Mouse (Mus musculus) small intestine, adult 2 months (tissue): ENCODE measurements around the gene Smarca4. TPM values are rescaled to one million over a fixed set of nuclear protein-coding genes. Genes with fewer than 3 reads are reported as not detected.
A peak's percentile ranks its signal among the peaks of the same experiment; 100 is the strongest.

Source experiments
- H3K27ac ChIP-seq: fragments of 200-500 bp; 2 replicates; pipeline ENCODE4 v1.5.1; 2012; ENCODE audit warnings: low read depth, low read length, control low read depth, inconsistent platforms; ENCODE audit not compliant: insufficient read depth
- H3K27me3 ChIP-seq: fragments of 200-500 bp; 2 replicates; pipeline ENCODE4 v1.6.1; 2012; ENCODE audit warnings: mild to moderate bottlenecking, moderate library complexity, low read length, inconsistent platforms; ENCODE audit not compliant: control insufficient read depth, insufficient read depth
- H3K36me3 ChIP-seq: fragments of 200-500 bp; 2 replicates; pipeline ENCODE4 v1.6.1; 2012; ENCODE audit warnings: mild to moderate bottlenecking, low read length, control low read depth, inconsistent platforms; ENCODE audit not compliant: control insufficient read depth, insufficient read depth
- H3K4me1 ChIP-seq: fragments of 200-500 bp; 2 replicates; pipeline ENCODE4 v1.6.1; 2012; ENCODE audit warnings: low read length, inconsistent platforms, mixed read lengths; ENCODE audit not compliant: control insufficient read depth, insufficient read depth, insufficient read length
- H3K4me3 ChIP-seq: fragments of 200-500 bp; 2 replicates; pipeline ENCODE4 v1.5.1; 2012; ENCODE audit warnings: low read depth, mild to moderate bottlenecking, control low read depth, inconsistent platforms, low read length, moderate library complexity
- CTCF ChIP-seq: fragments of 200-500 bp; IDR thresholded peaks from 2 replicates; pipeline ENCODE4 v1.5.1; 2012; ENCODE audit warnings: low read depth, mild to moderate bottlenecking, control low read depth, inconsistent platforms, low read length, moderate library complexity, mixed read lengths; ENCODE audit not compliant: insufficient replicate concordance, insufficient read length; ENCODE audit errors: extremely low read depth
- POLR2A ChIP-seq: fragments of 200-500 bp; IDR thresholded peaks from 2 replicates; pipeline ENCODE4 v1.6.1; 2012; ENCODE audit warnings: low read depth, mild to moderate bottlenecking, control low read depth, inconsistent platforms, low read length, moderate library complexity
- WGBS: fragments of 180-500 bp; shearing (Covaris S2); methylation state at CpG from one replicate; pipeline ENCODE4 v1.1.7; 2018; 5-methylcytosine and 5-hydroxymethylcytosine counted together
- polyA plus RNA-seq: library from polyadenylated mRNA; depleted of rRNA; stranded (reverse); fragments of >200 nt; gene quantifications from 2 replicates; pipeline ENCODE4 v1.2.3, GENCODE M21; 2012; rRNA removed

The Smarca4 gene
- 19.0 and 34.1 TPM in 2 replicates for polyA plus RNA-seq

DNA sequence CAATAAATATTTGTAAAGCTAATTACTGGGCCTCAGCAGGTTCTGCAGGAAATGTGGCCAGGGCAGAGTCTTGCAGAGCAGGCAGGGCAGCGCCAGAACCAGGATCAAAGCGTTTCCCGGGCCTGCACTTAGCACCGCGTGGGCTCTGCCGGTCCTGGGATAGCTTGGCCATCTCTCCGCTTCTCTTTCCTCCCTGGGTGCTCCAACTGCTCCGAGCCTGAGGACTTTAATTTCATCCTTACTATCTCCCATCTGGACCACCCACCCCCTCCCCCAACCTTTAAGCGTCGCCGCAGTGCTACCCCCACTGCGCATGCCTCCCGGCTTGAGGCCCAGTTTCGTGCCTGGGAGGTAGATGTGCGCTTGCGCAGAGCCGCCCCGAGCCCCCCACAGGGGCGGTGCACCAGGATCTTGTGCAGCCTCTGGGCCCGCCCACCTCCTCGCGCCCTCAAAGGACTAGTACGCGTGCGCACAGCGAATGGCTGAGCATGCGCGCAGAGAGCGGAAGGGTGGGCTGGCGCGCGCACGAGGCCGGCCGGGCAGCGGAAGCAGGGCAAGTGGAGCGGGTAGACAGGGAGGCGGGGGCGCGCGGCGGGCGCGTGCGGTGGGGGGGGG, at the start of gene Smarca4:
Gene Smarca4 (plus strand): TSS at position 553 of the 615 bp plus-strand sequence.
- Histone ChIP-seq H3K4me1 (peaks cover under 1% of the 10 kb centered on the region), H3K27ac (peak within 1 kb of the TSS; percentile 76), H3K36me3 (no peaks in the 10 kb centered on the region), H3K4me3 (peak within 1 kb of the TSS; percentile 87), H3K27me3 (no peaks in the 10 kb centered on the region)
- TF ChIP-seq POLR2A (peak; percentile 79), CTCF (no peak)
- WGBS, result 2% methylated on average over 37 of the region's 45 CpGs

DNA sequence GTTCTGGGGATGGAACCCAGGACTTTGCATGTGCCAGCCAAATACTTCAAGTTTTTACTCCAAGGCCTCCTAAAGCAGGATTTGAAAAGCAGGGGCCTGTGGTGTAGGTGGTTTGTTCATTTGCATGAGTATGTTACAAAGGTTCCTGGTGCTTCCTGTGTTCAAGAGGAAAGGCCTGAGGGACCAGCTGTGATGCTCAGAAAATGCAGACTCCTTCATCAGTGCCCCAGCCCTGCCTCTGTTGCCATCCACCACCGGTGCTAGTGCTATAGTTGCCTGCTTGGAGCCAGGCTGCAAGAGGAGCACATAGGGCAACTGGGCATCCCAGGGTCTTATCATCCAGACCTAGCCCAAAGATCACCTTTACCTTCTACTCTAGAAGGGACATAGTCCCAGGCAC, 49.4 kb upstream of the Smarca4 start:
- peaks cover 11% of the 10 kb centered on the region for H3K36me3 ChIP-seq
- H3K27me3 ChIP-seq, result no peaks in the 10 kb centered on the region
- 84% methylated on average over 1 of the region's 1 CpGs for WGBS
- TF ChIP-seq POLR2A, result no peak
- TF ChIP-seq CTCF, result no peak
- no peaks in the 10 kb centered on the region; the same call in 1 of the 2 replicates for H3K4me1 ChIP-seq
- H3K4me3 ChIP-seq, result no peak overlapping the region
- H3K27ac ChIP-seq, result no peak overlapping the region

DNA sequence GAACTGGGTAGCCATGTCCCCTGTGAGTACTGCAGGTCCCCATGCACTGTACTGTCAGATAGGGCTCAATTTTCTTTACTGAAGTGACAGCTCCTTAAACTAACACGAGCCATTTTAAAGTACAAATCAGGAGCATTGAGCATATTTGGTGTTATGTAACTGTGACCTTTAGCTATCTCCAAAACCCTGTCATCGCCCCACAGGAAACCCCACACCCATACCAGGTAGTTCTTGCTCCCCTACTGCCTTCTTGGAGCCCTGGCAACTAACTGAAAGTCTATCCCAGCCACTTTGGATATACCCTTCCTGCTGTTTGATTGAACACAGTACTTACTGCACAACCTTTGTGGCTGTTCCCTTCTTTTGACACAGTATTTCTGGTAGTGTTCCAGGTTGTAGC, 48.9 kb upstream of the Smarca4 start:
- Histone ChIP-seq H3K36me3 (peaks cover 14% of the 10 kb centered on the region), H3K4me1 (no peaks in the 10 kb centered on the region; the same call in 1 of the 2 replicates), H3K27me3 (no peaks in the 10 kb centered on the region), H3K27ac (no peak overlapping the region), H3K4me3 (no peak overlapping the region)
- WGBS, result 62% methylated on average over 2 of the region's 2 CpGs
- TF ChIP-seq CTCF, result no peak
- no peak for TF ChIP-seq POLR2A

DNA sequence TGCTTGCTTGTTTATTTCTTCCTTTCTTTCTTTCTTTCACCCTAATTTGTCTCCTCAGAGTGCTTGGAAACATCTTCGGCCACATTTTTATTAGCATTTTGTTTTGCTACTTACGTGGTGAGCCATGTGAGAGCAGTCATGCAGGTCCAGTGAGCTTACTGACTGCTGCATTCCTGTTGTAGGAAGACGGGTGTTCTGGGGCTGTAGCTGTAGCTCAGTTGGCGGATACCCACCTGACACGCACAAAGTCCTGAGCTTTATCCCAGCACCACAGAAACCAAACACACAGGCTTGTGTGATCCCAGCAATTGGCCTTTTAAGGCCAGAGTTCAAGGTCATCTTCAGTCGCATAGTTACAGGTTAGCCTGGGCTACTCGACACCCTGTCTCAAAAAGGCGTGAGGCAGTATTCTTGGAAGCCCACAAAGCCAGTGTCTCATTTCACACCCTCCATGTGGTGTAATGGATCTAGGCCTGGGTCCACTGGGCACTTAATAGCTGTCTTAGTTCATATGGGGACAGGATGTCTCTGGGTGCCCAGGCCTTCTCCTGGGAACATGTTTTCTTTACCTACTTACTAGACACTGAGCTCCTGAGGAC, 47.2 kb upstream of the Smarca4 start:
- Histone ChIP-seq H3K27me3 (no peaks in the 10 kb centered on the region), H3K36me3 (peaks cover 21% of the 10 kb centered on the region), H3K4me3 (no peak overlapping the region), H3K4me1 (no peaks in the 10 kb centered on the region; the same call in 1 of the 2 replicates), H3K27ac (no peak overlapping the region)
- WGBS, result 86% methylated on average over 8 of the region's 8 CpGs
- no peak for TF ChIP-seq POLR2A
- no peak for TF ChIP-seq CTCF

DNA sequence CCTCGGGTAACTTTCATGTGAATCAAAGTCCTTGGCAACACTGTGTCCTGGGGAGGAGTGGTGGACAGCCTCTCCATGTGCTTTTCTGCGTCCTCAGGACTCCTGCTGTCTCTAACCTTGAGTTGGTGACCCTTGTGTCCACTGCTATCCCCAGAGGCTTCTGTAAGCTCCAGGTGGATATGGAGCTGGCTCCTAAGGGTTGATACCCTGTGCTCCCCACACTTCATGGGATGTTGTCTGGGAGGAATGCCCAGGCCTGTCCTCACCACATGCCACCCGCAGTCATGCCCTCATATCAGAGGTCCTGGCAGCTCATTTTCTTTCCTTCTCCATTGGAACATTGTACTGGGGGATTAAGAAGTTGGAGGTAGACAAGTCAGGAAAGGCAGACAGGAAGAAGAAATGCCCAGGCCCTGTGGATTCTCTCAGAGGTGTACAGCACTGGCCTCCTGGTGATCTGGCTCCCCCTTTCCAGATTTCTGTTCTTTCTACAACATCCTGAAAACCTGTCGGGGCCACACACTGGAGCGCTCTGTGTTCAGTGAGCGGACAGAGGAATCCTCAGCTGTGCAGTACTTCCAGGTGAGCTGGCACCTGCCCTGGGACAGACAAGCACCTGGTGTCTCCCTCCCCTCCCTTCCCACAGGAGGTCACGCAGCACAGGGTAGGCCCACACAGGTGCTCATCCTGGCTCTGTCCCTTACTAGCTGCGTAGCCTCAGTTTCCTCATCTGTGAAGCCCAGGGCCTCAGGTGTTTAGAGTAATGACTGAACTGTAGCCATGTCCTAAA, 41.8 kb upstream of the Smarca4 start:
- no peak overlapping the region for H3K27ac ChIP-seq
- no peak overlapping the region for H3K4me3 ChIP-seq
- H3K4me1 ChIP-seq, result no peaks in the 10 kb centered on the region
- no peaks in the 10 kb centered on the region for H3K27me3 ChIP-seq
- peaks cover 39% of the 10 kb centered on the region for H3K36me3 ChIP-seq
- TF ChIP-seq CTCF (no peak), POLR2A (no peak)
- WGBS, result 94% methylated on average over 8 of the region's 8 CpGs

DNA sequence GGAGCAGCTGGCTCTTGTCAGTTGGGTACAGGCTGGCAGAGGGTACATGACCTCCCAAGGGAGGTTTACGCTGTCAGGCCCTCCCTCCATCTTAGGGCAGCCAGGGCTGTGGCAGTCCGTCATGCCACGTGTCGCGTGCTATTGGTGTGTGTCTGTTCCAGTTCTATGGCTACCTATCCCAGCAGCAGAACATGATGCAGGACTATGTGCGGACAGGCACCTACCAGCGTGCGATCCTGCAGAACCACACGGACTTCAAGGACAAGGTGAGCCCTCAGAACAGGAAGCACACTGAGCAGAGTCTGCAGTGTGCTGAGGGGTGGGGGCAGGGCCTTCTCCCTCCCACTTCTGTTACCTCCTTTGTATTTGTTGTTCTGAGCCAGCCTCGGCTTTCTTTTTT, 40.7 kb upstream of the Smarca4 start:
- H3K4me3 ChIP-seq, result no peak overlapping the region
- TF ChIP-seq POLR2A (no peak), CTCF (no peak)
- H3K27ac ChIP-seq, result no peak overlapping the region
- H3K4me1 ChIP-seq, result no peaks in the 10 kb centered on the region
- WGBS, result 94% methylated on average over 10 of the region's 10 CpGs
- H3K36me3 ChIP-seq, result peaks cover 39% of the 10 kb centered on the region
- no peaks in the 10 kb centered on the region for H3K27me3 ChIP-seq

- TF ChIP-seq POLR2A (no peak), CTCF (no peak)
- Histone ChIP-seq H3K27ac (no peak overlapping the region), H3K4me1 (no peaks in the 10 kb centered on the region), H3K27me3 (no peaks in the 10 kb centered on the region), H3K4me3 (no peak overlapping the region), H3K36me3 (peaks cover 41% of the 10 kb centered on the region)
- WGBS, result 97% methylated on average over 1 of the region's 1 CpGs
These were observed 39.7 kb upstream of the Smarca4 start for GRCm38 (mm10) chr9:21576286-21576685.
